Mouse (Mus musculus) 416B (cell line): ENCODE measurements around the gene Tcf7l2.
A peak's percentile ranks its signal among the peaks of the same experiment; 100 is the strongest.

Source experiments
- DNase-seq: peaks from one replicate; pipeline ENCODE4 v3.0.0; 2011; ENCODE audit warnings: low read depth

Gene Tcf7l2

GRCm38 (mm10) chr19:55913585-55913984, 172.0 kb downstream of the Tcf7l2 start:
- no peak for DNase-seq

GRCm38 (mm10) chr19:55914614-55915211, 173.1 kb downstream of the Tcf7l2 start:
- DNase-seq = no peak

- peak; percentile 4 for DNase-seq
These were observed 173.9 kb downstream of the Tcf7l2 start for GRCm38 (mm10) chr19:55915506-55915905.

DNA sequence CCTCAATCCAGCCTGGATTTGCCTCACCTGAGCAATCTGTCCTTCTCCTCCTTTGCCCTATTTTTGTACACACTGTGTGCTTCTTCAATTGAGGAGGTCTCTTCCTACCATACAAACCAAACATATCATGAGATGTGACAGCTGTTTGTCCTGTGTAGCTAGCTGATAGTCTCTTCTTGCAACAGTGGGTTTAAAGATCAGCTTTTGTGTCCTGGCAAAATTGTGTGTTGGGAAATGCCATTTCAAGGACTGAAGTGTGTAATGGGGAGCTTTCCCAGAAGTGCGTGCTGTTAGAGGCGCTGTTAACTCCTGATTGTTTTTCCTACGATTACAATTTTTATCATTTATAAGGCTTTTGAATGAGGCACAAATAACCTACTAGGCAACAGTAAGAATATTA, 174.6 kb downstream of the Tcf7l2 start:
- DNase-seq = no peak

- DNase-seq = no peak
These were observed 182.3 kb downstream of the Tcf7l2 start for GRCm38 (mm10) chr19:55923789-55924426.

DNA sequence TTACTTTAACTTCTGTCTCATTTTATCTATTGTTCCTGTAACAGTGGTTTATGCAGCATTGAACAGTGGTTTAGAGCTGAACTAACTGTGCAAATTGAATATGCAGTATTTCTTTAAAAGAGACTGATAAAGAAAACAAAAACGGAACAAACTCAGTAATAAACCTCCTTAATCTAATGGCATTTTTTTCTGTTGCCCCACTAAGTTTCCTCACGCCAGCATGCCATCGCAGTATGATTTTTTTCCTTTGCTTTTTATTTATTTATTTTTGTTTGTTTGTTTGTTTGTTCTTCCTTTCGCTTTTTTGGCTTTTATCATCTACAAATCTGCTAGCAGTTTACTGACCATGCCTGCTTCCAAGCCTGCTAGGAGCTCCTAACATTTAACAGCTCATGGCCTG, 183.2 kb downstream of the Tcf7l2 start:
- DNase-seq = no peak

DNA sequence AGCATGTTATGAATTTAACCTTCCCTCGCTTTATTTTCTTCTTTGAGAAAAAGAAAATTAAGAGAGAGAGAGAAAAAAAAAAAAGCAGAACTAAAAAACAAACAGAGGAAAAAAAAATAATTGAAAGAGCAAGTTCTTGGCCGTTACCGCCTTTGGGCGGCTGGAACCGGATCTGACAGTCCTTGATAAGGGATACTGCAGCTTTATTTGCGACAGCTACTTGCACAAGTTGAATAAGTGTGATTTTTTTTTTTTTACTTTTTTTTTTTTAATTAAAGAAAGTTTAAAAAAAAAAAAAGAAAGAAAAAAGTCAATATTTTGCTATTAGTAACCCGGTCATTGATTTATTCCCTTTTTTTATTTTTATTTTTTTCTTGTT, 183.8 kb downstream of the Tcf7l2 start:
- DNase-seq = peak; percentile 26

DNA sequence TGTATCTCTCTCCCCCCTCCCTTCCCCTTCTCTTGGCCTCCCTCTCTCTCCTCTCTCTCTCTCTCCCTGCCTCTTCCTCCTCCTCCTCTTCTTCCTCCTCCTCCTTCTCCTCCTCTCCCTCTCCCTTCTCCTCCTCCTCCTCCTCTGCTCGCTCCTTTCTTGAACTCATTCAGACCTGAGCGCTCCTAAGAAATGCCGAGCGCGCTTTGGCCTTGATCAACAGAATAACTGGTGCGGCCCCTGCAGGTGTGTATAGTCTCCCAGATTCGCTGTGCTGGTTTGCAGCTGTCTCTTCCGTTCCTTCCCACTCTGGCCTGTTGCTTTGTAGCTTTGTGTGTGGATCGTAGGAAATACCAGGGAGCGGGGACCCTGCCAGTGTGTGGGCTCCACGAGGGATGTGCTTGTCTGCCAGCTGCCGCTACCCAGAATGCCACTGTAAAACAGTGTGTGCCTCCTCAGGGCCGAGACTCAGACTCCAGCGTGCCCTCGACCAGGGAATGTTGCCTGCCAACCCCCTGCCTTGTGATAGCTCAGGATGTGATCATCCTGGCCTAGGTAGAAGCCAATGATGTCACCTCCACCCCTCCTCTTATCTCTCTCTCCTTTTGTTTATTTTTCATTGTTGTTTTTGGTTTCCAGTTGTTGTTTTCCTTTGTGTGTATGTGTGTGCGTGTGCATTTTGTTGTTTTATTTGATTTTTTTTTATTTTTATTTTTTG, 184.3 kb downstream of the Tcf7l2 start:
- DNase-seq = no peak

DNA sequence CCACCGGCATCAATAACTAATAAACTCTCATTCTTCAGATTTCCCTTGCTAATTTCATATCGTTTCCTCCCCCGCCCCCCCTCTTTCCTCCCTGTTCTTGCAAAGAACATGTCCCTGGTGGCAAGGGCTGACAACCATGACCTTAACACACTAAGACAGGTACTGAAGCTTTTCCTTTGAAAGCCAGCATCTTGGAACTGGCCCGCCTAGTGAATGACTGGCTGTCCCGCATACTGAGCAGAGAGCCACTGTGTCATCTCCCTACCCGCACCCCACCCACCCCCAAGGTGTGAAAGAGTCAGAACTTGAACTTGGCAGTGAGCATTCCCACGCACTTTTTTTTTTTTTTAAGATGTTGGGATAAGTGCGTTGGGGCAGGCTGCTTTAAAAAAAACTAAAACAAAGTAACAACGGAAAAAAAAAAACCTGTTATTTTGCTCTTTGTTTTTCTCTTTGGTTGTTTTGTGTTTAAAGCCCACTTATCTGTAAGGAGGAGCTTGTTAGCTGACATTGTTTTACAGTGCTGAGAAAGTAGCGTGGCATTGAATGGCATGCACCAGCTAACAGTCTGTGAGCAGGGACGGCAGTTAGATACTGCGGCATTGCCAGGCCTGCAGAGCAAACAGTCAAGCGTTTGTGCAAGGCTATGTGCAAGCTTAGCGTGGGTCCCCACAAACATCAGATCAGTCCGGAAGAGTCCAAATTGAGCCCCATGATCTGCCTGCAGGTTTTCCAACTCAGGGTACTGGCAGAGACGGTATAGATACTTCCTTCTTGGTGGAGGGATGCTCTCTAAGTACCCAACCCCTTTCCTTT, 185.4 kb downstream of the Tcf7l2 start:
- no peak for DNase-seq

DNA sequence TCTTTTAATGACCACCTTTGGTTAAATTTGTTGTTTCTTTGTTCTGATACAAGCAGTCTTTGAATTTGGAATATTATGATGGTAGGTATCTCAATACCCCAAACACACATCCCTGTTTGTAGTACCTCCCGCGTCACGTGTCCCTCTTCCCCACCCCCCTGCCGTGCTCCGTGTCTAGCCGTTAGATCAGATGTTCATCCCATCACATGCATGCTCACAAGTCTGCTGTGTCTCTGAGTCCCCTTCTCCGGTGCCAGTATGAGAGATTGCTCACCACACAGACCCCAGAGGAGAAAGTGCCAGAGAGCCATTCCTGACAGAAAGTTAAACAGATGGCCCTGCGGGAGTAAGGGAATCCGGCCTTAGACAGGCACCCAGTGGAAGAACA, 186.0 kb downstream of the Tcf7l2 start:
- DNase-seq = no peak

GRCm38 (mm10) chr19:55928674-55929073, 187.1 kb downstream of the Tcf7l2 start:
- no peak for DNase-seq

DNA sequence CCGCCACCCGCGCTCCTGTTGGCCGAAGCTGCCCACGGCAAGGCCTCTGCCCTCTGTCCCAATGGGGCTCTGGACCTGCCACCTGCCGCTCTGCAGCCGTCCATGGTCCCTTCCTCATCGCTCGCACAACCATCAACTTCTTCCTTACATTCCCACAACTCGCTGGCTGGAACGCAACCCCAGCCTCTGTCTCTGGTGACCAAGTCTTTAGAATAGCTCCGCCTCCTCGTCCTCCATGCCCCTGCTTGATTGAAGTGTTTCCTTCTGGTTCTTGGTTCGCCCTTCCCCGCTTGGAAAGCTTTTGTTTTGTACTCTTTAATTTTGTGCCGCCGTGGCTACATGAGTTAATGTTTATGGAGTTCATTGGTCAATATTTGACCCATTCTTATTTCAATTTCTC, 190.0 kb downstream of the Tcf7l2 start:
- DNase-seq = no peak

GRCm38 (mm10) chr19:55933947-55934729, 192.5 kb downstream of the Tcf7l2 start:
- no peak for DNase-seq

DNA sequence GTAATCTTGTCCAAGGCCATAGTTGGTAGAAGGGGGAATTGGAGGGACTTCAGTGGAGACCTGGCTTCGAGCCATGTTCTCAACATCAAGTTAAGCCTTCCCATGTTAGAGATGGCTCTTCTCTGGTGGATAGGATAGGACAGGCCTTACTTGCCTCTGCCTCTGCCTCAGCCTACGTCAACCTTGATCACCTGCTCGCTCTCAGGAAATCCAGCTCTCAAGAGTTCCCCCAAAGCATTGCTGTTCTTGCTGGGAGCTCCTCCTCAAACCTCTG, 193.0 kb downstream of the Tcf7l2 start:
- DNase-seq = no peak

DNA sequence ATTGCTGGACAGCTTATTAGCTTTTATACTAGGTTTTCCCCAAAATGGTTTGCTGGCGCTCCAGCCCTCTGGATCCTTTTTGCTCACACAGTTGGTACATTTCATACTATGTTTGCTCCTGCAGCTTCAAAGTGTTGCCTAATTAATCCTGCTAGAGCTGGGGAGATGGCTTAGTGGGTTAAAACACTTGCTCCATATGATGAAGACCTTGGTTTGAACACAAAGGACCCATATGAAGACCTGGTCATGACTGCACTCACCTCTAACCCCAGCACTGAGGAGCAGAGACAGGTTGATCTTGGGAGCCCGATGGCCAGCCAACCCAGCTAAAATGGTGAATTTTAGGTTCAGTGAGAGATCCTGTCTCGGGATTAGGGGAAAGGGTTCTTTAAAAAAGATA, 195.4 kb downstream of the Tcf7l2 start:
- no peak for DNase-seq

DNA sequence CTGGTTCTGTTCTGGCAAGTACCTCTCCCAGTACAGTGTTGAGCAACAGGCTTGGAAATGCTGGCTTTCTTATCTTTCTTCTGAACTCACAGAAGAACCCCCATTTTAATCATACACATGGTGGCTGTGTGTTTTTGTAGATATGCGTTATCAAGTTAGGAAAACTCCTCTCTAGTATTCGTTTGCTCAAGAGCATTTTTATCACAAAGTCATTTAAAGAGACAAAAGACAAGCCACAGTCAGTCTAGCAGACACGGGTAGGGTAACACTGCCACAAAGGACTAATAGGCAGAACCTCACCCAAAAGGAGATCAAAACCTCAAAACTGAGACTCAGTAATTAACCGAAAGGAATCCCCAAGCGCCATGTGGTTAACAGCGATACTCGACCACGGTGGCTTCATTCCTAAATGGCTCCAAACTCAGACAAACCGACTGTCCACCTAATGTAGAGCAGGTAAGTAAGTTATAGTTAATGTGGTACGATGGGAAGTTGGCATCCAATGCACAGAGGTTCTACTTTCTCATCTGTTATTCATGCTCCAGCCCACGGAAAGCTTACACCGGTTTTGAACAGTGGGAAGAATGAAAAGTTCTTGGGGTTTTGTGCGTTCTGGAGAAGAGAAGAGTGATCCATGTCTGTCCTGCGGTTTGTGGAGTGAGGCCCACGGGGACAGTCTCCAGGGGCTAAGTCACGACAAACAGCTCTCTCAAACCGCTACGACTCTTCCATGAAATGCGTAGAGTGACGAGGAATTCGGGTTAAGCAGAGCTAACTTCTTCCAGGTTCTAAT, 196.8 kb downstream of the Tcf7l2 start:
- no peak for DNase-seq

DNA sequence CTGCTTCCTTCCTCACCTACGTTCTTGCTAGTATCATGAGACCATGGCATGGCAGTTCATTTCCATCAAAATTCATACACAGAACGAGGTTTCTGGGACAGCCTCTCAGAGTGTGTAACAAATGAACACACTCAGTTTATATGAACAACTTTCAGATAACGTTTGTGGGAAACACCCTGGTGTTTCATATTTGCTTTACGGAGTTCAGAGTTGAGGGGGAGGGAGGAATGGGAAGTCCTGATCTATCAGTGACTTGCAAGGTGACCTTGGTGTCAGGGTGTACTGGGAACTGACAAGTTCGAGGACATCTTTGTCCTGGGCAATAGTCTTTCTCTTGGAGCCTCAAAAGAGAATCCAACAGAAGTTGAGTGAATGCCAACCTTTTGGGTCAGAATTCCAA, 197.5 kb downstream of the Tcf7l2 start:
- DNase-seq = no peak

DNA sequence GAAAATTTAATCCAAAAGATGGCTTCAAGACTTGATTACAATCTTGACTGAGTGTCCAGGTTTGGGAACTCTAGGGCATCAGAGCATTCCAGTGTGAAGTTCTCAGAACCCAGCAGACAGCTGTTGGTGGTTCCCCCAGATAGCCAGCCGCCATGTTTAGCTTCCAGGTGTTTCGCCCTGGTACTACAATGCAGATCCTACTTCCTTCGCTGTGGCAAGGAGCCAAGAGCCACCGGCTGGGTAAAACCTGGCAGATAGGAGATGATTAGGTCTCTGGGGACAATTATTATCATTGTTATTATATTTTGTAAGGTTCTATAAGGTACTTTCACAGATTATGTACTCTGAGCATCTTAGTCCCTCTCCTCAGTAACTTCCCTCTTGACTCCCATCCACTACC, 198.1 kb downstream of the Tcf7l2 start:
- no peak for DNase-seq

- DNase-seq = no peak
These were observed 199.1 kb downstream of the Tcf7l2 start for GRCm38 (mm10) chr19:55940538-55941252.

DNA sequence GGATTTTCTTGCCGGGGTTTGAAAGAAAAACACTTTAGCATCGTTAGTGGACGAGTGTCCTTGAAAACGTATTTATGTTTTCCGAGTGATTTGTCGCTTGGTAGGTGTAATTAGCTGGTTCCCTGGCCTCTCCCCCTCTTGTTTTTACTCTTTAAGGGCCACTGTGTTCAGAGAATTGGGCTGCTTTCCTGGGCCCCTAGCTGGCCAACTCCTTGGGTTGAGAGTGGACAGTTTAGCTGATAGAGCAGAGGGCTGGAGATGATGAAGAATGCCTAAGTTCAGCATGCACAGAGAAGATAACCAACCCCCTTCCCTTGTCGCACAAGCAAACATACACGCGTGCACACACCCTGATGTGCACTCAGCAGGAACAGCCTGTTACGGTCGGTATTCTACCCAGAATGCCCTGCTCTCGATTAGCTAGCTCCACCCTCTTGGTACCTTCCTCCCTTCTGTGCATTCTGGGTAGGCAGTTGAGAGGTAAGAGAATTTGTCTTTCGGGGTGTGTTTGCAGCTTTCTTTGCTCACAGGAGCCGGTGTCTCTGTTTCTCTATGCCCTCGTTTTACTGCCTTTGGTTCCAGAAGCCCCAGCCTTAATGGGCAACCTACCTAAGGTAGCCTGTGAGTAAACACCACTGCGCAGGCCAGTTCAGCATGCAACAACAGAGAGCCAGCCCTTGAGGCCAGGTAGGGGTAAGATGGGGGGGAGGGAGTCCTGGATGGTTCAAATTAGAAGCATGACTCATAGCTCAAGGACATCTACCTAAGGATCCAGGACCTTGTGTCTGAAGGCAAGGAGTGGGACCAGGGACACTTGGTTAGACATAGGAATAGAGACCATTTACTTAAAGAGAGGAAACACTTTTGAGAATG, 199.9 kb downstream of the Tcf7l2 start:
- DNase-seq = no peak
